Mouse (Mus musculus): ENCODE results near the gene Fgd5. TPM values are rescaled to one million over a fixed set of nuclear protein-coding genes. Genes with fewer than 3 reads are reported as not detected.

The Fgd5 gene
- polyA plus RNA-seq, 1 experiment from 2014 or later = not detected

GRCm38 (mm10) chr6:92021061-92021460 lies 42.4 kb downstream of the Fgd5 start:
- Histone ChIP-seq H3K79me2 (ENCODE audit: inconsistent target) (no peaks in the 10 kb centered on the region), H3K27ac (no peak overlapping the region), H3K4me3 (ENCODE audit: inconsistent target) (no peak overlapping the region), H3K36me3 (ENCODE audit: inconsistent target) (no peaks in the 10 kb centered on the region)
- 96% methylated on average over 8 of the region's 9 CpGs for WGBS (ENCODE audit: missing documents)

GRCm38 (mm10) chr6:92021506-92021905 lies 42.8 kb downstream of the Fgd5 start:
- Histone ChIP-seq H3K4me3 (ENCODE audit: inconsistent target) (no peak overlapping the region), H3K36me3 (ENCODE audit: inconsistent target) (no peaks in the 10 kb centered on the region), H3K79me2 (ENCODE audit: inconsistent target) (no peaks in the 10 kb centered on the region), H3K27ac (no peak overlapping the region)
- 88% methylated on average over 6 of the region's 6 CpGs for WGBS (ENCODE audit: missing documents)

DNA sequence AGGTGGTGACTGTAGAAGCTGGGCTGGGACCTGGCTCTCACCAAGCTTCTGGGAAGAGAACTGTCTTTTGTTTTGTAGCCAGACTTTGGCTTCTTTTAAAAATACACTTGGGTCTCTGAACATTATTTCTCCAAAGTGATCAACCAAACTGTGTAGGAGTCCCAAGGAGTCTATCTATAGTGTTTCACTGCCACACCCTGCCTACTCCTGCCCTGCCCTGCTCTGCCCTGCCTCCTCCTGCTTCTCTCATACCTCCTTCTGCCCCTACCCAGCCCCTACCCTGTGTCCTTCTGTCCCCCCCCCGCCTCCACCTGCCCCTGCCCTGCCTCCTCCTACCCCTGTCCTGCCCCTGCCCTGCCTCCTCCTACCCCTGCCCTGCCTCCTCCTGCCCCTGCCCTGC lies 46.6 kb downstream of the Fgd5 start:
- WGBS (ENCODE audit: missing documents) = no CpG with 5 or more reads among the region's 1 CpGs
- H3K79me2 ChIP-seq (ENCODE audit: inconsistent target) = no peaks in the 10 kb centered on the region
- no peak overlapping the region for H3K4me3 ChIP-seq (ENCODE audit: inconsistent target)
- H3K27ac ChIP-seq = no peak overlapping the region
- H3K36me3 ChIP-seq (ENCODE audit: inconsistent target) = no peaks in the 10 kb centered on the region

- WGBS (ENCODE audit: missing documents) = 87% methylated on average over 3 of the region's 4 CpGs
- no peak overlapping the region for H3K27ac ChIP-seq
- no peak overlapping the region for H3K4me3 ChIP-seq (ENCODE audit: inconsistent target)
- H3K36me3 ChIP-seq (ENCODE audit: inconsistent target) = no peaks in the 10 kb centered on the region
- no peaks in the 10 kb centered on the region for H3K79me2 ChIP-seq (ENCODE audit: inconsistent target)
Observed at GRCm38 (mm10) chr6:92027379-92027778, 48.7 kb downstream of the Fgd5 start.

DNA sequence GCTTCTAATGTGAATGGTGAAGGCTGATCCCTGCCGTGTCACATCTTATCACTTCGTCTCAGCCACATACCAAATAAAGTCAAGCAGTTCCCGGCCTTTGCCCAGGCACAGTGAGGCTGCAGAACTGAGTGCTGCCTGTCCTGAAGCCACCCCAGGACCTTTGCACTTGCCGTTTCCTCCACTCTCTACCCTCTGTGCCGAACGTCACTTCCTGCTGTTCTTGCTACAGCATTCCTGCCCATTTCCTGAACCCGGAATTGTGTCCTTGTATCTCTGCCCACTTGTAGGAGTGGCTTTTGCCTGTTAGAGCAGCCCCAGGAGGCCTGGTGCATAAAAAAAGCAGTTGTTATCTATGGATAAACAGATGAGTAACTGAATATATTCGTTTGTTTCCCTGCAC lies 52.0 kb downstream of the Fgd5 start:
- H3K4me3 ChIP-seq (ENCODE audit: inconsistent target) = no peak overlapping the region
- 92% methylated on average over 8 of the region's 8 CpGs for WGBS (ENCODE audit: missing documents)
- no peaks in the 10 kb centered on the region for H3K79me2 ChIP-seq (ENCODE audit: inconsistent target)
- no peak overlapping the region for H3K27ac ChIP-seq
- H3K36me3 ChIP-seq (ENCODE audit: inconsistent target) = no peaks in the 10 kb centered on the region

DNA sequence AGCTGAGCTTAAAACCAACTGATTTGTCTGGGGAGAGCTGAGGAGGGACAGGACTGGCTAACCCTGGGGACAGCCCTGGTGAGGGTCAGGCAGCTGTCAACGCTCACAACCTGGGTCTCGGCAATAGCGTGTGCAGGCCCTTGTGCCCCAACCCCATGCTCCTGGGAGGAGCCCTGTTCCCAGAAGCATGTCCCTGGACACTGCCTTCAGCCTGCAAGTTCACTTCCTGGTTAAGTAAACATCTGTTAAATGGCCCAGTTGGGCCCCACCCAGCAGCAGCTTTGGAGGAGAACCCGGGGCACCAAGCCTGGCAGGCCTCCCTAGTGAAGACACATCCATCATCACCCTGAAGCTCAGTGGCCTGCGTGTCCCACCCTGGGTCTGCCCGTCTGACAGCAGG lies 56.0 kb downstream of the Fgd5 start:
- Histone ChIP-seq H3K4me3 (ENCODE audit: inconsistent target) (no peak overlapping the region), H3K79me2 (ENCODE audit: inconsistent target) (no peaks in the 10 kb centered on the region), H3K27ac (no peak overlapping the region), H3K36me3 (ENCODE audit: inconsistent target) (no peaks in the 10 kb centered on the region)
- 92% methylated on average over 6 of the region's 6 CpGs for WGBS (ENCODE audit: missing documents)

DNA sequence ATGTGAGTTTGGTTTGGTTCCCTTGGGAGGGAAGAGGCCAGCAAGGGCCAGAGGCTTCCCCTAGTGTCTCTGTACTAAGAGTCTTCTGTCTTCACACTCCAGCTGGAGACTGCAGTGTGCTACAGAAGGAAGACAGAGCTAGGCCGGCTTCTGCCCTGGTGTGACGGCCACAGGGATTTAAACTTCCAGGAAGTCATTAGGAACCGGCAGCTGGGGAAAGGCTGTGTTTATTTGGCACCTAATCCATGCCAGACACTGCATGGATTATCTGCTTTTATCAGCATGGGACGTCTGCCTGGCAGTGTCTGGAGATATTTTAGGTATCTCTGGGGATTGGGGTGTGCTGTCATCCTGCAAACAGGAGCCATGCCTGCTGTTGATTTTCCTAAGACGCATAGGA lies 57.7 kb downstream of the Fgd5 start:
- H3K4me3 ChIP-seq (ENCODE audit: inconsistent target) = no peak overlapping the region
- no peak overlapping the region for H3K27ac ChIP-seq
- H3K36me3 ChIP-seq (ENCODE audit: inconsistent target) = no peaks in the 10 kb centered on the region
- H3K79me2 ChIP-seq (ENCODE audit: inconsistent target) = no peaks in the 10 kb centered on the region
- 92% methylated on average over 5 of the region's 5 CpGs for WGBS (ENCODE audit: missing documents)

DNA sequence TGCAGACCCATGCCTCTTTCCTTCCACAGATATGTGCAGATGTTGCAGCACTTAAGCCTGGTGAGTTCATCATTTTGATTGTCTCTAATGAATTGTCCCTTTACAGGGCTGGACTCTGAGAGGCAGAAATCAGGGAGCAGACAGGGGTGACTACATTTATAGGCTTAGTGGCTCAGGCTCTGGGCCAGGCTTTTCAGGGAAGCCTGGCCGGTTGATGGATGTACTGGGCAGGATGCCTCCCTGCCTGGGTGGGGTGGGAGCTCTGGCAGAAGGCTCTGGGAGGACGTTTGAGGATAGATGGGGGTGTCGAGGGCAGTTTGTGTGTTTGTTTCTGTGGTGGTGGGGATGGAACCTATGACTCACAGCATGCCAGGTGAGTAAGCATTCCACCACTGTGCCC lies 59.5 kb downstream of the Fgd5 start:
- WGBS (ENCODE audit: missing documents) = 90% methylated on average over 3 of the region's 3 CpGs
- H3K36me3 ChIP-seq (ENCODE audit: inconsistent target) = no peaks in the 10 kb centered on the region
- no peak overlapping the region for H3K27ac ChIP-seq
- H3K79me2 ChIP-seq (ENCODE audit: inconsistent target) = no peaks in the 10 kb centered on the region
- no peak overlapping the region for H3K4me3 ChIP-seq (ENCODE audit: inconsistent target)

GRCm38 (mm10) chr6:92041271-92041670 lies 62.6 kb downstream of the Fgd5 start:
- Histone ChIP-seq H3K79me2 (ENCODE audit: inconsistent target) (no peaks in the 10 kb centered on the region), H3K36me3 (ENCODE audit: inconsistent target) (no peaks in the 10 kb centered on the region), H3K4me3 (ENCODE audit: inconsistent target) (no peak overlapping the region), H3K27ac (no peak overlapping the region)
- WGBS (ENCODE audit: missing documents) = 85% methylated on average over 5 of the region's 5 CpGs

DNA sequence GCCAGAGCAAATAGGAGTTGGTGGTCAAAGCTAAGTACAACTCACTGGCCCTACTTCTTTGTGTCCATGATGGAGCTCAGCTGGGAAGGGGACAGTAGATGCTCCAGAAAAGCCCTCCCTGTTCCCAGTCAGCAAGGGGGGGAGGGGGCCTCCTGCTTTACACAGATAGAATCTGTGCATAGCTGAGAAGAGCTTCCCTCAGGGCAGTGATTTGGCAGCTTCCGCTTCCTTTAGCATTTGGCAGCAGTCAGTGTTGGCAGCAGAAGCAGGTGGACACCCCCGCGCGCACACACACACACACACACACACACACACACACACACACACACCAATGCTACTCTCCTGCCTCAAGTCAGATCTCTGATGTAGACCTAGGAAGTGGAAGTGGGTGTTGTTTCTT lies 63.4 kb downstream of the Fgd5 start:
- no peak overlapping the region for H3K27ac ChIP-seq
- H3K4me3 ChIP-seq (ENCODE audit: inconsistent target) = no peak overlapping the region
- no peaks in the 10 kb centered on the region for H3K36me3 ChIP-seq (ENCODE audit: inconsistent target)
- 67% methylated on average over 4 of the region's 4 CpGs for WGBS (ENCODE audit: missing documents)
- no peaks in the 10 kb centered on the region for H3K79me2 ChIP-seq (ENCODE audit: inconsistent target)

GRCm38 (mm10) chr6:92042850-92043249 lies 64.2 kb downstream of the Fgd5 start:
- no peak overlapping the region for H3K27ac ChIP-seq
- H3K79me2 ChIP-seq (ENCODE audit: inconsistent target) = no peaks in the 10 kb centered on the region
- H3K36me3 ChIP-seq (ENCODE audit: inconsistent target) = no peaks in the 10 kb centered on the region
- 92% methylated on average over 1 of the region's 1 CpGs for WGBS (ENCODE audit: missing documents)
- H3K4me3 ChIP-seq (ENCODE audit: inconsistent target) = no peak overlapping the region

DNA sequence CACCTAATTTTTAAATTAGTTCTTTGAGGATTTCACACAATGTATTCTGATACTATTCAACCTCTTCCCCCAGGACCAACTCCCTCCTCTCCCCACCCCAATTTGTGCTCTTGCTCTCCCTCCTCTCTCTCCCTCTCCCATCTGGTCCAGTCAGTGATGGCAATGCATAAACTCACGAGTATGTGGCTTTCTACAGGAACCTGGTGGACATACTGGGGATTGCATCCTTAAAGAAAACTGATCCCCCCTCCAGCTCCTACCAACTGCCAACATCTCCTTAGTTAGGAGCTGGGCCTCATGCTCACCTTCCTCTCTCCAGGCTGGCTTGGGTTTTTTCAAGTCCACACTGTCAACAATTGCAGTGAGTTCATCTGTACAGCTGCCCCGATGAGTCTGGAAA lies 79.1 kb downstream of the Fgd5 start:
- Histone ChIP-seq H3K27ac (no peak overlapping the region), H3K79me2 (ENCODE audit: inconsistent target) (no peaks in the 10 kb centered on the region), H3K36me3 (ENCODE audit: inconsistent target) (no peaks in the 10 kb centered on the region), H3K4me3 (ENCODE audit: inconsistent target) (no peak overlapping the region)
- WGBS (ENCODE audit: missing documents) = 60% methylated on average over 2 of the region's 2 CpGs

DNA sequence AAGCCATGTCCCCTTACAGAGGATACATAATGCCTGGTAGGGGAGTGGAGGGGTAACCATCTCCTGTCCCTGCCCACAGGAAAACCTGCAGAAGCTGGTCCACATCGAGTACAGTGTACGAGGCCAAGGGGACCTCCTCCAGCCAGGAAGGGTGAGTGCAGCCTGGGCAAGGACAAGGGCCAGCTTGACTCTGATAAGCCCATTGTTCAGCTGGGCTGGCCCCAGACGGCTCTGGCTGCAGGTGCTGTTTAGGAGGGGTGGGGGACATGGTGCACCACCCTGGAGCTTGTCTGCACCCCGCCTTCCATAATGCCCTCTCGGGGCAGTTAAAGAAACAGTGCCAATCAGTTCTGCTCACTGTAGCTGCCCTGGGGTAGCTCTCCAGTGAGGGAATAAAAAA lies 83.0 kb downstream of the Fgd5 start:
- Histone ChIP-seq H3K79me2 (ENCODE audit: inconsistent target) (no peaks in the 10 kb centered on the region), H3K36me3 (ENCODE audit: inconsistent target) (no peaks in the 10 kb centered on the region), H3K4me3 (ENCODE audit: inconsistent target) (no peak overlapping the region), H3K27ac (no peak overlapping the region)
- 93% methylated on average over 5 of the region's 5 CpGs for WGBS (ENCODE audit: missing documents)

DNA sequence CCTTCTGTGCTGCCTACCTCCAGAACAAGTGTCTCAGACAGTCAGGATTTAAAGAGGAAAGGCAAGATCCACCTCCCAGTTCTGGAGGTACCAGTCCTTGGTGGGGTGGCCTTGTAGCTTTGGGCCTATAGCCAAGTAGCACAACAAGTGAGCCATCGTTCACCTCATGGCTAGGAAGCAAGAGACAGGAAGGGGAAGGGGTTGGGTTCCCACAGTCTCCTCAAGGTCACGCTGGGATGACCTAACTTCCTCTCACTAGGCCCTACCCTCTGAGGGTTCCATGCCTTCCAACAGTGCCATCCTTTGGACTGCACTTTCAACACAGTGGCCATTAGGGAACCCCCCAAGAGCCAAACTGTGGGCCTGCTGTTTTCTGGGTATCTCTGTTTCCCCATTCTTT lies 84.8 kb downstream of the Fgd5 start:
- Histone ChIP-seq H3K36me3 (ENCODE audit: inconsistent target) (no peaks in the 10 kb centered on the region), H3K27ac (no peak overlapping the region), H3K4me3 (ENCODE audit: inconsistent target) (no peak overlapping the region), H3K79me2 (ENCODE audit: inconsistent target) (no peaks in the 10 kb centered on the region)
- 22% methylated on average over 2 of the region's 2 CpGs for WGBS (ENCODE audit: missing documents)

DNA sequence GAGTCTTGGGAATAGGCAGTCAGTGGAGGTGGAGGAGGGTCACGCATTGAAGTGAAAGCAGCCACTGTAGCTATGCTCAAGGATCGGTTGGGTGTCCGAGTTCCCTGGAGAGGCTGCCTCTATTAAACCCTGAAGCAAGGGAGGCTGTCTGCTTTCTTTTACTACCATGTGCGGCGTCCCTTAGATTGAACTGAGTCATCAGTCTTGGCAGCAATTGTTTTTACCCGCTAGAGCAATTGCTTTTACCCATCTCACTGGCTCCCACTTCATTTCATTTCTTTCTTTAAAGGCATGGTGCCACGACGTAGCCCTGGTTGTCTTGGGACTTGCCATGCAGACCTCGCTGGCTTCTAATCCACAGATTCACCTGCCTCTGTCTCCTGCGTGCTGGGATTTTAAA lies 85.4 kb downstream of the Fgd5 start:
- no peak overlapping the region for H3K4me3 ChIP-seq (ENCODE audit: inconsistent target)
- no peaks in the 10 kb centered on the region for H3K36me3 ChIP-seq (ENCODE audit: inconsistent target)
- H3K79me2 ChIP-seq (ENCODE audit: inconsistent target) = no peaks in the 10 kb centered on the region
- 92% methylated on average over 10 of the region's 10 CpGs for WGBS (ENCODE audit: missing documents)
- no peak overlapping the region for H3K27ac ChIP-seq

GRCm38 (mm10) chr6:92065721-92066496 lies 87.2 kb downstream of the Fgd5 start:
- no peaks in the 10 kb centered on the region for H3K79me2 ChIP-seq (ENCODE audit: inconsistent target)
- H3K36me3 ChIP-seq (ENCODE audit: inconsistent target) = no peaks in the 10 kb centered on the region
- H3K27ac ChIP-seq = no peak overlapping the region
- 70% methylated on average over 12 of the region's 12 CpGs for WGBS (ENCODE audit: missing documents)
- no peak overlapping the region for H3K4me3 ChIP-seq (ENCODE audit: inconsistent target)
